Mouse (Mus musculus) embryonic fibroblast, embryonic 13.5 days (primary cell): Measurements from ENCODE around the gene Smok3a.

Experiments
- CTCF ChIP-seq: IDR thresholded peaks from 2 replicates; pipeline ENCODE4 v1.5.1; 2011; ENCODE audit warnings: mild to moderate bottlenecking, control low read depth, low read length, moderate library complexity, borderline replicate concordance; ENCODE audit not compliant: insufficient read depth
- POLR2A ChIP-seq: IDR thresholded peaks from 2 replicates; pipeline ENCODE4 v1.6.1; 2011; ENCODE audit warnings: low read depth, mild to moderate bottlenecking, control low read depth, low read length, moderate library complexity

DNA sequence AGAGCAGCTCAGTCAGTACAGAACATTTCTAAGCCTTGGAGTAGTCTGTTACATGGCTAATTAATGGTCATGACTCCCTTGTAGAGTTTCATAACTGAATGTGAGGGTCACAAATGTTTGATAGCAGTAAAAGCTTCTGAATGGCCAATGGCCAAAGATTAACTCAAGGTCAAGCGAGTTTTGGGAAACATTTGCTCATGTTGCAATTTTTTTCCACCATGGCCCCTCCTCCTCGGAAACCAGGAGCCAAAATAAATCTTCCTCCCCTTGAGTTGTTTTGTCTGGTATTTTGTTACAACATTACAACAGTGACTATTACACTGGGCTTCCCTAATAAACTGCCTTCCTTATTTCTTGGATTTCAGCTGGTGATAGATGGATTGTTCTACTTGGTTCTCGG lies 54.6 kb downstream of the Smok3a start:
- no peak for TF ChIP-seq POLR2A
- TF ChIP-seq CTCF: no peak
